Mouse (Mus musculus): ENCODE measurements around the gene Atxn7l2. TPM values are rescaled to one million over a fixed set of nuclear protein-coding genes. Genes with fewer than 3 reads are reported as not detected.

Atxn7l2 gene
- total RNA-seq (2014; rRNA removed): 22.5 and 24.9 TPM in 2 replicates
- 16.1 and 19.3 TPM in 2 replicates for polyA plus RNA-seq (2015; fragmentation: Nextera tagmentation; extraction: Ambion mirVana)

DNA sequence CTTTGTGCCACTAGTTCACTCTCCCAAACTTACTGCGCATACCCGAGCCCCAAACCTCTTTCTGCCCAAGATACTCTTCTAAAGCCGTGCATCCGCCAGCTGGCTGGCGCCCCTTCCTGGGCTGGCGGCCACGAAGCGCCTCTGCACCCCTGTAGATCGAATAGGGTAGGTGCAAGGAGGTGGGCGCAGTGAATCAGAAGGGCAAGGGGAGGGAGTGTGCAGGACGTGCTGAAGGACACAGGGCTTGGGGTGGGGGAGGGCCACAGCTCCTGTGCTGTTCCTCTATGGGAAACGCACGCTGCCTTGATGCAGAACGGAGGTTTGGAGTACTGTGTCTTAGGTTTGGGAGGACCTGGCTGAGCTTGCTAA, at the start of gene Atxn7l2:
Gene Atxn7l2, minus strand, starts transcription at position 164 of the 369 bp plus-strand sequence.
- Histone ChIP-seq H3K9me3 (ENCODE audit: low read length) (no peaks in the 10 kb centered on the region), H3K9ac (replicated peaks; ENCODE audit: low read length, poor library complexity, severe bottlenecking) (peak within 1 kb of the TSS; percentile 64), H3K27ac (ENCODE audit: low read depth, low read length) (peak within 1 kb of the TSS; percentile 96), H3K36me3 (ENCODE audit: insufficient read depth, low read length) (peaks cover 16% of the 10 kb centered on the region), H3K4me2 (ENCODE audit: low read depth, low read length, poor library complexity, severe bottlenecking) (peak within 1 kb of the TSS; percentile 81), H3K27me3 (ENCODE audit: insufficient read depth, low read length) (no peaks in the 10 kb centered on the region), H3K4me1 (ENCODE audit: insufficient read depth, low read length) (peaks cover 14% of the 10 kb centered on the region), H3K4me3 (ENCODE audit: low read depth, low read length) (peak within 1 kb of the TSS; percentile 60)
- ATAC-seq (ENCODE audit: low FRiP score) (peak; percentile 89), DNase-seq (ENCODE audit: low spot score) (peak; percentile 86)
- 0% methylated on average over 14 of the region's 14 CpGs for WGBS
- peak; percentile 79 for TF ChIP-seq CTCF (IDR thresholded peaks at IDR 0.05)

DNA sequence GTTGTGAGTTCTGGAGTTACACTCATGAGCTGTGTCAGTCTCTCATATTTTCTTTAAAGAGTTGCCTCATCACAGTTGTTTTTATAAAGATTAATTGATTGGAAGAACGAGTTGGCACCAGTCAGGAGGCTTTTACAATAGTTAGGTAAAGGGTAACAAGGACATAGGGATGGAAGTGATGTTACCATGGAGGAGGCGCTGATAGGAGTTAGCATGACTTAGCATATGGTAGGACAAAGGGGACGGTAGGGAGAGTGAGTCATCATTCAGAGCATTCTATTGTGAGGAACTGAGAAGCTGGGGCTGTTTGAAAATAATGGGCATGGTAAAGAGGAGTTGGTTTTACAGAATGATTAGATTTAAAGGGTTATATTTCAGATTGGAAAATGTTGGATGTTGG, 48.6 kb upstream of the Atxn7l2 start:
- no peaks in the 10 kb centered on the region for H3K27me3 ChIP-seq (ENCODE audit: insufficient read depth, low read length)
- ATAC-seq (ENCODE audit: low FRiP score): no peak
- DNase-seq (ENCODE audit: low spot score): no peak
- WGBS: 77% methylated on average over 3 of the region's 3 CpGs
- no peak overlapping the region for H3K4me3 ChIP-seq (ENCODE audit: low read depth, low read length)
- peaks cover 6% of the 10 kb centered on the region; the same call in 1 of the 2 replicates for H3K4me1 ChIP-seq (ENCODE audit: insufficient read depth, low read length)
- peaks cover 10% of the 10 kb centered on the region for H3K36me3 ChIP-seq (ENCODE audit: insufficient read depth, low read length)
- TF ChIP-seq CTCF (IDR thresholded peaks at IDR 0.05): no peak
- H3K9ac ChIP-seq (replicated peaks; ENCODE audit: low read length, poor library complexity, severe bottlenecking): no peak overlapping the region
- no peak overlapping the region for H3K4me2 ChIP-seq (ENCODE audit: low read depth, low read length, poor library complexity, severe bottlenecking)
- no peak overlapping the region for H3K27ac ChIP-seq (ENCODE audit: low read depth, low read length)
- H3K9me3 ChIP-seq (ENCODE audit: low read length): no peaks in the 10 kb centered on the region

DNA sequence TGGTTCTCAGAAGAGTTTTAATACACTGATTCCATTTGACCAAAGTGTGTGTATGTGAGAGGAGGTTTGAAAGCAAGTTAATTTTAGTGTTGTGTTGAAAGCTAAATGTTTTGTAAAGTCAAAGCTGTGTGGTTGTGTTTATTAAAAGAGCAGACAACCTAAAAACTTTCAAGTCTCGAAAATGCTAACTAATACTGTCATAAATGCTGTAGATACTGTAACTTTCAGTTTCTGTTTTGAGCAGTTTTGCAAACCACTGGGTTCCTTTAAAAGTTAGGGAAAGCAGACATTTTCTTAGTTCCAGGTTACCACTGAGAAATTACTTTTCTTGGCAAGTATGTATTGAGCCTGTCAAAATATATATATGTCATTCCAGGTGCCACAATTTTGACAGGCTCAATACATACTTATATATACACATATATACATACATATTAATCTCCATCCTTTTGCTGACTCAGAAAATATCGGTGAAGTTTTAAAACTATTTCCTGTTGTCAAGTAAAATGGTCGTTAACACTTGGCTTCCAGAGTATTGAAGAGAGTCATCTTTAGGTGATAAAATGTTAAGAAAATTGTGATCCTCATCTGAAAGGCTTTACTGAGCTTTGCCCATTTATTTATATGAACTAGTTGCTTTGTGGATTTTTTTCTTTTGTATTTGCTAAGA, 47.2 kb upstream of the Atxn7l2 start:
- peaks cover 4% of the 10 kb centered on the region for H3K36me3 ChIP-seq (ENCODE audit: insufficient read depth, low read length)
- H3K9me3 ChIP-seq (ENCODE audit: low read length): no peaks in the 10 kb centered on the region
- peaks cover 6% of the 10 kb centered on the region; the same call in 1 of the 2 replicates for H3K4me1 ChIP-seq (ENCODE audit: insufficient read depth, low read length)
- peak overlapping the region; percentile 80 for H3K4me2 ChIP-seq (ENCODE audit: low read depth, low read length, poor library complexity, severe bottlenecking)
- H3K27ac ChIP-seq (ENCODE audit: low read depth, low read length): no peak overlapping the region
- H3K9ac ChIP-seq (replicated peaks; ENCODE audit: low read length, poor library complexity, severe bottlenecking): peak overlapping the region; percentile 74
- DNase-seq (ENCODE audit: low spot score) (no peak), ATAC-seq (ENCODE audit: low FRiP score) (no peak)
- peak overlapping the region; percentile 98 for H3K4me3 ChIP-seq (ENCODE audit: low read depth, low read length)
- TF ChIP-seq CTCF (IDR thresholded peaks at IDR 0.05): no peak
- no peaks in the 10 kb centered on the region for H3K27me3 ChIP-seq (ENCODE audit: insufficient read depth, low read length)
- WGBS: 84% methylated on average over 3 of the region's 3 CpGs

DNA sequence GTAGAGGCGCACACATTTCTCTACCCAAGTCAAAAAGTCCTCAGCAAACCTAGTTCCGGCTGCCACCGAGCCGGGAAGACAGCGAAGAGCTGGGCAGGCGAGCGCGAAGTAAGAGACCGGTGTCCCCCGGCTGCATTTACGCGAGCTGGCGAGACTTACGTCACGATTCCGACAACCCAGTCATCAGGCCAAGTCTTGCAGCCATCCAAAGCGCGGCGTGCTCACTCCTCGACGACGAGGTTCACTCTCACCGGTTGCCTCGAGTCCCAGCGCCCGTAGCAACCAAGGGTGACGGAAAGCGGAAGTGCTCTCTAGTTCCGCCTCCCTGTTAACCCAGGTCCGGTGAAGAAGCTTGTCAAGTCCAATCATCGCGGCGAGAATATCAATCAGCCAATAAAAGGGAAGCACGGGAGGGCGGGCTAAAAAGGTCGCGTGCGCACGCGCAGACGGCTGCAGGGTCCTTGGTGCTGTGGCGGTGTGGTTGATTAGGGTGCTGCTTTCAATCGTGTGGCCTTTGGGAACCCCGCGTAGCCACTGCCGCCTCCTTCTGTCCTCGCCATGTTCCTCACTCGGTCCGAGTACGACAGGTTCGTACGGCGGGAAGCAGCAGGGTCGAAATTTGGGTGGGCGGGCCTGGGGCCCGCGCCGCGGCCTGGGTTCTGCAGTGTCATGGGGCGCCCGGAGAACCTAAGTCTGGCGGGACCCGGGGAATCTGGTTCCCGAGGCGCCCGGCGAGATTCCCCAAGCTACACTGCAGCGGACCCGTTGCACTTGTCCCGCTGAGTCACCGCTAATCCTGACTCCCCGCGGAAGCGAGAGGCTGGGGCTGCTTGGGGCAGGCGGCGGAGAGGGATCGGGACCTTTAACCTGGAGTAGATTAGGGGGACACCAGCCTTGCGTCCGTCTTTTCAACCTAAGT, 46.2 kb upstream of the Atxn7l2 start, which contains the start of gene Psma5:
Gene Psma5, plus strand, starts transcription at position 208 of the 919 bp plus-strand sequence.
- peak within 1 kb of the TSS; percentile 74 for H3K9ac ChIP-seq (replicated peaks; ENCODE audit: low read length, poor library complexity, severe bottlenecking)
- peak; percentile 99 for ATAC-seq (ENCODE audit: low FRiP score)
- peak; percentile 99 for DNase-seq (ENCODE audit: low spot score)
- no peaks in the 10 kb centered on the region for H3K27me3 ChIP-seq (ENCODE audit: insufficient read depth, low read length)
- under 1% methylated on average over 79 of the region's 79 CpGs for WGBS
- no peaks in the 10 kb centered on the region for H3K9me3 ChIP-seq (ENCODE audit: low read length)
- no peaks in the 10 kb centered on the region for H3K36me3 ChIP-seq (ENCODE audit: insufficient read depth, low read length)
- peak within 1 kb of the TSS; percentile 80 for H3K4me2 ChIP-seq (ENCODE audit: low read depth, low read length, poor library complexity, severe bottlenecking)
- H3K4me1 ChIP-seq (ENCODE audit: insufficient read depth, low read length): peaks cover 6% of the 10 kb centered on the region; the same call in 1 of the 2 replicates
- TF ChIP-seq CTCF (IDR thresholded peaks at IDR 0.05): 0 out of 2 replicates have a peak, but pooled peaks have one; percentile 16
- H3K4me3 ChIP-seq (ENCODE audit: low read depth, low read length): peak within 1 kb of the TSS; percentile 98
- H3K27ac ChIP-seq (ENCODE audit: low read depth, low read length): no peak within 1 kb of the TSS

- WGBS: 76% methylated on average over 2 of the region's 2 CpGs
These were observed 36.1 kb upstream of the Atxn7l2 start for GRCm38 (mm10) chr3:108246857-108247256.

More at GRCm38 (mm10) chr3:108246857-108247256, 36.1 kb upstream of the Atxn7l2 start:
- H3K27me3 ChIP-seq (ENCODE audit: insufficient read depth, low read length): no peaks in the 10 kb centered on the region
- H3K4me1 ChIP-seq (ENCODE audit: insufficient read depth, low read length): no peaks in the 10 kb centered on the region
- H3K9me3 ChIP-seq (ENCODE audit: low read length): no peaks in the 10 kb centered on the region
- no peaks in the 10 kb centered on the region for H3K36me3 ChIP-seq (ENCODE audit: insufficient read depth, low read length)
- no peak overlapping the region for H3K4me3 ChIP-seq (ENCODE audit: low read depth, low read length)
- no peak for TF ChIP-seq CTCF (IDR thresholded peaks at IDR 0.05)
- no peak overlapping the region for H3K27ac ChIP-seq (ENCODE audit: low read depth, low read length)
- DNase-seq (ENCODE audit: low spot score) (no peak), ATAC-seq (ENCODE audit: low FRiP score) (no peak)
- no peak overlapping the region for H3K9ac ChIP-seq (replicated peaks; ENCODE audit: low read length, poor library complexity, severe bottlenecking)
- H3K4me2 ChIP-seq (ENCODE audit: low read depth, low read length, poor library complexity, severe bottlenecking): no peak overlapping the region

Data from midbrain, postnatal 0 days (tissue).